Mouse (Mus musculus): Measurements from ENCODE around the gene Slc25a39.

DNA sequence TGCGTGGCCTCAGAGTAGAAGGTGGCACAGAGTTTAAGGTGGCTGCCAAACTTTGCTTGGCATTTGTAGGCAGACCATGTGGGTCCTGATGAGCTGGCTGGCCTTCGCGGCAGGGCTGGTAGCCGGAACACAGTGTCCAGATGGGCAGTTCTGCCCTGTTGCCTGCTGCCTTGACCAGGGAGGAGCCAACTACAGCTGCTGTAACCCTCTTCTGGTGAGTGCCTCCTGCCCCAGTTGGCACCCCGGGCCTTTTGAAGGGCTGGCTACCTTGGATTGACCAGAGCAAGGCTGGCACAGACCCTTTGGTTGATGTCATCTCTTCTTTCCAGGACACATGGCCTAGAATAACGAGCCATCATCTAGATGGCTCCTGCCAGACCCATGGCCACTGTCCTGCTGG is 25.1 kb upstream of the Slc25a39 start:
- TF ChIP-seq NRF1 (IDR thresholded peaks at IDR 0.05; ENCODE audit: insufficient read depth, low read depth, low read length, poor library complexity, severe bottlenecking), result no peak
- TF ChIP-seq POLR2A (IDR thresholded peaks at IDR 0.05; ENCODE audit: control insufficient read depth in 1 of 2, insufficient read depth in 1 of 2, low read depth in 1 of 2, low read length in 2 of 2, poor library complexity in 1 of 2), result no peak
- TF ChIP-seq CTCF (IDR thresholded peaks at IDR 0.05 in 2 of 3, conservative IDR thresholded peaks at IDR 0.05 in 1 of 3; ENCODE audit: control insufficient read depth in 1 of 3, insufficient read depth in 1 of 3, low read depth in 2 of 3, low read length in 3 of 3, poor library complexity in 1 of 3, severe bottlenecking in 1 of 3), result no peak
- TF ChIP-seq ZNF384 (IDR thresholded peaks at IDR 0.05; ENCODE audit: low read depth, low read length), result no peak
- no peak for TF ChIP-seq MAX (IDR thresholded peaks at IDR 0.05; ENCODE audit: low read length)
- no peak for TF ChIP-seq EP300 (IDR thresholded peaks at IDR 0.05; ENCODE audit: low read depth in 1 of 2, low read length in 2 of 2)
- no peak for TF ChIP-seq MAFK (IDR thresholded peaks at IDR 0.05; ENCODE audit: borderline replicate concordance, low read depth, low read length)
- TF ChIP-seq ZKSCAN1 (IDR thresholded peaks at IDR 0.05; ENCODE audit: low read depth, low read length), result no peak
- no peak for TF ChIP-seq GATA1 (IDR thresholded peaks at IDR 0.05; ENCODE audit: low read depth, low read length)
- no peak for TF ChIP-seq RAD21 (IDR thresholded peaks at IDR 0.05; ENCODE audit: low read depth, low read length)
- TF ChIP-seq NELFE (IDR thresholded peaks at IDR 0.05; ENCODE audit: low read depth, low read length), result no peak
- TF ChIP-seq ELF1 (IDR thresholded peaks at IDR 0.05; ENCODE audit: low read depth, low read length), result no peak

All from MEL (cell line).